Mouse (Mus musculus) liver, embryonic 14.5 days (tissue): Measurements from ENCODE around the gene Zfp148. TPM values are rescaled to one million over a fixed set of nuclear protein-coding genes. Genes with fewer than 3 reads are reported as not detected.

ENCODE experiments used
- ATAC-seq: fragments of 200-750 bp; cut with Nextera tagmentation; 2 replicates; pipeline ENCODE4 v1.8.0; 2017; ENCODE audit warnings: moderate number of reproducible peaks, mild to moderate bottlenecking, moderate library complexity; ENCODE audit not compliant: insufficient read depth
- DNase-seq, 3 experiments: peaks; one replicate each; pipeline ENCODE4 v3.0.0-alpha.2; 2012 to 2013; ENCODE audit warnings: low read depth in 3 of 3, low spot score in 3 of 3
- H3K27ac ChIP-seq: fragments of 300-500 bp; sonication (generic); 2 replicates; pipeline ENCODE4 v1.5.1; 2014; ENCODE audit warnings: moderate library complexity, mild to moderate bottlenecking, control low read depth, inconsistent platforms
- H3K27me3 ChIP-seq: fragments of 300-500 bp; sonication (generic); 2 replicates; pipeline ENCODE4 v1.6.1; 2014; ENCODE audit warnings: mild to moderate bottlenecking, low read length, moderate library complexity; ENCODE audit not compliant: control insufficient read depth, insufficient read depth
- H3K36me3 ChIP-seq: fragments of 300-500 bp; sonication (generic); replicated peaks from 2 replicates; pipeline ENCODE4 v1.6.1; 2014; ENCODE audit warnings: low read depth; ENCODE audit not compliant: control insufficient read depth, insufficient read depth
- H3K4me1 ChIP-seq, 2 experiments: fragments of 200-500 bp in 1 of 2; fragments of 300-500 bp in 1 of 2; sonication (generic) in 1 of 2; replicated peaks; 2 replicates each; pipeline ENCODE4 v1.6.1; 2012 to 2014; ENCODE audit warnings: antibody characterized with exemption in 1 of 2, inconsistent platforms in 1 of 2, low read length in 1 of 2; ENCODE audit not compliant: control insufficient read depth in 2 of 2, insufficient read depth in 2 of 2
- H3K4me2 ChIP-seq: fragments of 300-500 bp; sonication (generic); 2 replicates; pipeline ENCODE4 v1.6.1; 2014; ENCODE audit warnings: low read depth, mild to moderate bottlenecking, control low read depth, moderate library complexity
- H3K4me3 ChIP-seq, 2 experiments: fragments of 200-500 bp in 1 of 2; fragments of 300-500 bp in 1 of 2; sonication (generic) in 1 of 2; 2 replicates each; pipeline ENCODE4 v1.5.1; 2012 to 2014; ENCODE audit warnings: low read depth in 2 of 2, low read length in 2 of 2, mild to moderate bottlenecking in 2 of 2, control low read depth in 1 of 2, inconsistent platforms in 1 of 2, moderate library complexity in 1 of 2; ENCODE audit not compliant: insufficient read depth in 1 of 2
- H3K9ac ChIP-seq: fragments of 300-500 bp; sonication (generic); replicated peaks from 2 replicates; pipeline ENCODE4 v1.6.1; 2014; ENCODE audit warnings: mild to moderate bottlenecking, control low read depth, moderate library complexity
- H3K9me3 ChIP-seq: fragments of 300-500 bp; sonication (generic); 2 replicates; pipeline ENCODE4 v1.6.1; 2016; ENCODE audit warnings: low read length, mixed read lengths; ENCODE audit not compliant: control insufficient read depth
- CTCF ChIP-seq: IDR thresholded peaks from 2 replicates; pipeline ENCODE4 v1.5.1; 2016; ENCODE audit warnings: antibody characterized with exemption, low read depth, control low read depth
- EP300 ChIP-seq: IDR thresholded peaks from 2 replicates; pipeline ENCODE4 v1.6.1; 2016; ENCODE audit warnings: antibody characterized with exemption, low read depth
- WGBS: fragments of 180-500 bp; shearing (Covaris S2); extraction: QIAGEN DNeasy Blood & Tissue Kit; methylation state at CpG from one replicate; pipeline ENCODE4 v1.1.7; 2014; ENCODE audit not compliant: insufficient replicate concordance; 5-methylcytosine and 5-hydroxymethylcytosine counted together
- polyA plus RNA-seq, 2 experiments: library from polyadenylated mRNA; depleted of rRNA in 1 of 2; stranded (reverse) in 1 of 2; unstranded in 1 of 2; fragments of >200 nt; fragmentation: Nextera tagmentation in 1 of 2; extraction: Ambion mirVana in 1 of 2; gene quantifications; 2 replicates each; pipeline versions ENCODE4 v1.2.1 to v1.2.3; 2012 to 2014

Zfp148 gene
- polyA plus RNA-seq, 2 experiments: 3.8 to 10.6 TPM

DNA sequence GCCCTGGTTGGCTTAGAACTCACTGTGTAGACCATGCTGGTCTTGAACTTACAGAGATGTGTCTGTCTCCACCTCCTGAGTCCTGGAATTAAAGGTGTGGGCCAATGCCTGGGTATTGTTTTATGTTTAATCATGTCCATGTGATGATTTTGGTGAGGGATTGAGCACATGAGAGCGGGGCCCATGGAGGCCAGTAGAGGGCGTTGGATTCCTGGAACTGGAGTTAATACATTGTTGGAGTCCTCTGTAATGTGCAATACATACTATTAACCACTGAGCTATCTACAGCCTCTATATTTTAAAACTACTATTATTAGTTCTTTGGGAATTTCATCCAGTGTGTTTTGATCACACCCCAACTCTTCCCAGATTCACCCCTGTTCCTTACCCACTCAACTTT lies 163.7 kb downstream of the Zfp148 start:
- Histone ChIP-seq H3K27ac (no peak overlapping the region), H3K27me3 (no peaks in the 10 kb centered on the region), H3K9me3 (no peaks in the 10 kb centered on the region), H3K4me2 (no peak overlapping the region), H3K36me3 (no peaks in the 10 kb centered on the region), H3K4me3 (no peak overlapping the region), H3K4me1 (no peaks in the 10 kb centered on the region), H3K9ac (no peak overlapping the region)
- no peak for DNase-seq
- TF ChIP-seq CTCF (no peak), EP300 (no peak)
- ATAC-seq: no peak
- WGBS: 72% methylated on average over 2 of the region's 2 CpGs

GRCm38 (mm10) chr16:33545530-33545929 lies 164.9 kb downstream of the Zfp148 start:
- Histone ChIP-seq H3K9ac (no peak overlapping the region), H3K9me3 (no peaks in the 10 kb centered on the region), H3K27ac (no peak overlapping the region), H3K4me1 (no peaks in the 10 kb centered on the region), H3K4me2 (no peak overlapping the region), H3K27me3 (no peaks in the 10 kb centered on the region), H3K36me3 (no peaks in the 10 kb centered on the region), H3K4me3 (no peak overlapping the region)
- no peak for DNase-seq
- no peak for ATAC-seq
- no peak for TF ChIP-seq EP300
- TF ChIP-seq CTCF: no peak
- 76% methylated on average over 4 of the region's 4 CpGs for WGBS

DNA sequence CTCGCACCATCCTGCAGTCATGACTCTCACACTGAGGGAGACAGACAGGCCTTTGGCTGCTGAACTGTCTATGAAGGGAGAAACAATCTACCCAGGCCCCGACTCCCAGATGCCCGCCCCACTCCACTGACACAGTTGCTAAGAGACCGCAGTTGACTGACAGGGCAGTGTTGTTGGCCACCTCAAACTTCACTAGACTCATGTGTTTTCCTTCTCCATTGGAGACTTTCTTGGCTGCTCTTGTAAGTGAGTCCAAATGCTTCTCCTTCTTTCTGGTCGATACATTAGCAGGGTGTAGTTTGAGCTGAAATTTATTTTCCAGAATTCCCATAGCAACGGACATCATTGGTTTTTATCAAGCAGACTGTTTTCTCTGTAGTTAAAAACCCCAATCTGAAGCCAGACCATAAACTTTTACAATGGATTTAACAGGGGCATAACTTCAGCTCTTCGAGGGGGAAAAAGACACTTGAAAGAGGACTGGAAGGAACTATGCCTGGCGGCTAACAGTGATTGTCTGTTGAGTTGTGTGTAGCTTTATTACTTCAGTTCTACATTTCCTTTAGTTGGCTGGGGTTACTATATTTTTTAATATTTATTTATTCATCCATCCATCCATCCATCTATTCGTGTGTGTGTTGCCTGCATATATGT lies 173.2 kb downstream of the Zfp148 start:
- WGBS: 61% methylated on average over 9 of the region's 9 CpGs
- H3K4me1 ChIP-seq: no peaks in the 10 kb centered on the region
- no peak overlapping the region for H3K4me2 ChIP-seq
- no peak overlapping the region for H3K9ac ChIP-seq
- H3K9me3 ChIP-seq: no peaks in the 10 kb centered on the region
- no peak for TF ChIP-seq EP300
- TF ChIP-seq CTCF: no peak
- no peak for DNase-seq
- no peak overlapping the region for H3K4me3 ChIP-seq
- no peaks in the 10 kb centered on the region for H3K27me3 ChIP-seq
- ATAC-seq: no peak
- no peak overlapping the region for H3K27ac ChIP-seq
- H3K36me3 ChIP-seq: no peaks in the 10 kb centered on the region

Other genes starting within 250 kb of the Zfp148 start
- gene Osbpl11, start 195.8 kb upstream of the Zfp148 start, polyA plus RNA-seq (2012; rRNA removed): 3.1 and 3.3 TPM in 2 replicates
- 4.3 and 5.5 TPM in 2 replicates for gene Osbpl11, start 195.8 kb upstream of the Zfp148 start, polyA plus RNA-seq (2014; fragmentation: Nextera tagmentation; extraction: Ambion mirVana)
- 4.7 and 7.1 TPM in 2 replicates for gene Snx4, start 129.4 kb upstream of the Zfp148 start, polyA plus RNA-seq (2012; rRNA removed)
- 21.3 and 22.8 TPM in 2 replicates for gene Snx4, start 129.4 kb upstream of the Zfp148 start, polyA plus RNA-seq (2014; fragmentation: Nextera tagmentation; extraction: Ambion mirVana)
- 0.03 and 0.06 TPM in 2 replicates for gene Slc12a8, start 136.5 kb downstream of the Zfp148 start, polyA plus RNA-seq (2012; rRNA removed)
- gene Slc12a8, start 136.5 kb downstream of the Zfp148 start, polyA plus RNA-seq (2014; fragmentation: Nextera tagmentation; extraction: Ambion mirVana): not detected in 2 replicates